Mouse (Mus musculus): ENCODE data around the gene Gosr2. TPM values are rescaled to one million over a fixed set of nuclear protein-coding genes. Genes with fewer than 3 reads are reported as not detected.

Gosr2 gene
- 96.5 and 103 TPM in 2 replicates for polyA plus RNA-seq (2015; fragmentation: Nextera tagmentation; extraction: Ambion mirVana)

- peak; percentile 97 for ATAC-seq (ENCODE audit: low FRiP score, low read depth)
- H3K4me1 ChIP-seq = peaks cover 17% of the 10 kb centered on the region
- peaks cover 4% of the 10 kb centered on the region; the same call in 1 of the 2 replicates for H3K36me3 ChIP-seq
- peak within 1 kb of the TSS; percentile 91 for H3K9ac ChIP-seq
- H3K9me3 ChIP-seq = no peaks in the 10 kb centered on the region
- H3K4me2 ChIP-seq (replicated peaks) = peak within 1 kb of the TSS; percentile 66
- H3K27me3 ChIP-seq = no peaks in the 10 kb centered on the region
- peak within 1 kb of the TSS; percentile 98 for H3K4me3 ChIP-seq
- WGBS = under 1% methylated on average over 57 of the region's 57 CpGs
- H3K27ac ChIP-seq = peak within 1 kb of the TSS; percentile 96
These were observed at the start of gene Gosr2 for GRCm38 (mm10) chr11:103697565-103698176. Gene Gosr2 (minus strand): TSS chr11:103697898.

DNA sequence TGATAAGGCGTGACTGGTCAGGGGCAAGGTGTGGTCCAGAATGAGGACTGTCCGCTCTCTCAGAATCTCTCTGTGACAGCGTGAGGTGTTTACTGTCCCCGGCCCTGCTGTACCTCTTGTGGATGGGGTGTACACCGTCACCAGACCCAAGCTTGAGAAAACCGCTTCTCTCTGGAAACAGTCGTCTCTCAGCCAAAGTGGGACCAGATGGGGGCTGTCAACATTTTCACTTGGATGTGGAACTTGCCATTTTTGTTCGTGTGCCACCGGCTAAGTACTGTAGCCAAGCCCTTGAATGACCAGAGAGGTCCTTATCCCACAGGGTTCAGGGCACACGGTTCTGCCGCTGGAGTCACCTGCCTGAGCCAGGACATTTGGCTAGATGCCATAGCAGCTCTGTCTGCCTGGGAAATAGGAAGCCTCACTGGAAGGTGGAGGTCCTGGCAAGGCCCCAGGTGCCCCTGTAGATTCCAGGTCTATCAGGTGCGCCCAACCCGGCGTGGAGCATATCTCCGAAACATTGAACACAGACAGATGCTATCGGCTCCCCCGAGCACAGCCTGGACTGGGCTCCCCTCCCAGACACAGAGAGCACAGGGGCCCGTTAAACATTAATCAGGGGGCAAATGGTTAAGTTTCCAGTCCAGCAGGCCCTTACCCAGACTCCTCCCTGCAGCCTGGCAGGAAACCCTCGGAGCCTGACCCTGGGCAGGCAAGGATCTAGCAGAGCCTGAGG, 37.5 kb upstream of the Gosr2 start:
- no peak for ATAC-seq (ENCODE audit: low FRiP score, low read depth)
- no peak overlapping the region for H3K27ac ChIP-seq
- 72% methylated on average over 19 of the region's 19 CpGs for WGBS

DNA sequence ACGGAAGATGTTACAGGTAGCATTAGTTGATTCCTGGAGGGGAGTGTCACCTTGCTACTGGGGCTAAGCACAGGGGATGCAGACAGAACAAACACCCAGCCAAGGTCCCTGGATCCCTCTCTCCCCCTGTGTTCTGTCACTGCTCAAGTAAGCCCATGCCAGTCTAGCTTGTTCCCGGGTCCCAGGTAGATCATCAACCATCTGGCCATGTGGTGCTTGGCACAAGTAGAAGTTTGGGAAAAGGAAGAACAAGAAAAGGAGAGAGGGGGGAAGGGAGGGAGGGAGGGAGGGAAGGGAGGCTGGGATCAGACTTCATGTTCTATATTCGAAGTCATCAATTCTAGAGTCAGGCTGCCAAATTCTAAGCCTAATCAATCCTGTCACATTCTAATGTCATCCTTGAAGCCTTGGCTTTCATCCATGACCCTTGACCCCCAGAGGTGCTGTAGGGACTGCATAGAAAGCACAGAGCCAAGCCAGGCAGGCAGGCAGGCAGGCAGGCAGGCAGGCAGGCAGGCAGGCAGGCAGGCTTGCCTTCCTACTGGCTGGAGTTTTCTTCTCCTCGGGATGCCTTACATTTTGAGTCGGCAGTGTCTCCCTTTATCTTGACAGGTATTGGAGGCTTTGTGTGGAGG, 36.8 kb upstream of the Gosr2 start:
- Histone ChIP-seq H3K4me3 (no peak overlapping the region), H3K4me2 (replicated peaks) (no peak overlapping the region), H3K4me1 (no peaks in the 10 kb centered on the region), H3K27ac (no peak overlapping the region), H3K27me3 (peaks cover 26% of the 10 kb centered on the region; the same call in 1 of the 2 replicates), H3K36me3 (no peaks in the 10 kb centered on the region), H3K9ac (no peak overlapping the region), H3K9me3 (no peaks in the 10 kb centered on the region)
- 59% methylated on average over 5 of the region's 5 CpGs for WGBS
- ATAC-seq (ENCODE audit: low FRiP score, low read depth) = no peak

More for the DNA sequence above, 37.5 kb upstream of the Gosr2 start:
- no peak overlapping the region for H3K9ac ChIP-seq
- peaks cover 20% of the 10 kb centered on the region; the same call in 1 of the 2 replicates for H3K27me3 ChIP-seq
- H3K4me1 ChIP-seq = no peaks in the 10 kb centered on the region
- H3K36me3 ChIP-seq = no peaks in the 10 kb centered on the region
- H3K9me3 ChIP-seq = no peaks in the 10 kb centered on the region
- no peak overlapping the region for H3K4me2 ChIP-seq (replicated peaks)
- no peak overlapping the region for H3K4me3 ChIP-seq

DNA sequence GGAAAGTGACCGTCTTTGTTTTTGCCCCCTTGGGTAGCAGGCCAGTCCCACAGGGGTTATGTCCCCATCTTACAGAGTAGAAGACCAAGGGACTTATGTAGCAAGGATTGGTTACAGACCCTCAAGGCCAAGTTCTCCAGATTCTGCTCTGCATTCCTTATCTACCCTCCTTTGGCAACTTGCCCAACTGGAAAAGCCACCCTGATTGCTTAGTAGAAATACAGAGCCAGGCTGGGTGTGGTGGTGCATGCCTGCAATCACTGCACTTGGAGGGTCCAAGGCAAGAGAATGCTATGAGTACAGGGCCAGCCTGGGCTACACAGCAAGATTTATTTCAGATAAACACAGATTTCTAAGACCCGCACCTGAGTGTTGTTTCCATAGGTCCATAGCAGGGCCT, 36.3 kb upstream of the Gosr2 start:
- no peak overlapping the region for H3K4me3 ChIP-seq
- H3K4me1 ChIP-seq = no peaks in the 10 kb centered on the region
- ATAC-seq (ENCODE audit: low FRiP score, low read depth) = no peak
- H3K27me3 ChIP-seq = peaks cover 24% of the 10 kb centered on the region; the same call in 1 of the 2 replicates
- WGBS = 81% methylated on average over 2 of the region's 2 CpGs
- no peak overlapping the region for H3K27ac ChIP-seq
- H3K4me2 ChIP-seq (replicated peaks) = no peak overlapping the region
- no peaks in the 10 kb centered on the region for H3K36me3 ChIP-seq
- H3K9ac ChIP-seq = no peak overlapping the region
- H3K9me3 ChIP-seq = no peaks in the 10 kb centered on the region

GRCm38 (mm10) chr11:103733069-103733468, 35.4 kb upstream of the Gosr2 start:
- Histone ChIP-seq H3K9ac (no peak overlapping the region), H3K4me3 (no peak overlapping the region), H3K27me3 (peaks cover 24% of the 10 kb centered on the region; the same call in 1 of the 2 replicates), H3K27ac (no peak overlapping the region), H3K4me2 (replicated peaks) (no peak overlapping the region), H3K36me3 (no peaks in the 10 kb centered on the region), H3K9me3 (no peaks in the 10 kb centered on the region), H3K4me1 (no peaks in the 10 kb centered on the region)
- ATAC-seq (ENCODE audit: low FRiP score, low read depth) = no peak
- 67% methylated on average over 4 of the region's 4 CpGs for WGBS

DNA sequence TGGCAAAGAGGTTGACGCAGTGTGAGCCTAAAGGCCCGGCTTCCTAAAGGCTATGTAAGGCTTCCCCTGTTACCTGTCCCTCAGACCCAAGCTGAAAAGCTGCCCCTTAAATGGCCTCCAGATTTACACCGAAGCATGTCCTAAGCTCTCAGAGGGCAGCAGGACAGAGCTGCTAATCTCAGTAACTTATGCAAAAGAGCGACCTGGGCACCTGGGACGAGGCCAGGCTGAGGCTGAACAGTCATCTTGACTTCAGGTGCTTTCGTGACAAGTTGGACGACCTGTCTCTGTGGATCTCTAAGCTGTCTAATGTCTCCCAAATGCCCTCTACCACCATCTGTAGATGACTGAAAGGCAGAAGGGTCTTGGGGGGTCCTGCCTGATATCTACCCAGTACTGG, 34.6 kb upstream of the Gosr2 start:
- no peak for ATAC-seq (ENCODE audit: low FRiP score, low read depth)
- H3K4me3 ChIP-seq = no peak overlapping the region
- no peaks in the 10 kb centered on the region for H3K36me3 ChIP-seq
- 81% methylated on average over 7 of the region's 7 CpGs for WGBS
- H3K9ac ChIP-seq = no peak overlapping the region
- no peak overlapping the region for H3K27ac ChIP-seq
- H3K27me3 ChIP-seq = peaks cover 24% of the 10 kb centered on the region; the same call in 1 of the 2 replicates
- no peaks in the 10 kb centered on the region for H3K4me1 ChIP-seq
- no peak overlapping the region for H3K4me2 ChIP-seq (replicated peaks)
- H3K9me3 ChIP-seq = no peaks in the 10 kb centered on the region

DNA sequence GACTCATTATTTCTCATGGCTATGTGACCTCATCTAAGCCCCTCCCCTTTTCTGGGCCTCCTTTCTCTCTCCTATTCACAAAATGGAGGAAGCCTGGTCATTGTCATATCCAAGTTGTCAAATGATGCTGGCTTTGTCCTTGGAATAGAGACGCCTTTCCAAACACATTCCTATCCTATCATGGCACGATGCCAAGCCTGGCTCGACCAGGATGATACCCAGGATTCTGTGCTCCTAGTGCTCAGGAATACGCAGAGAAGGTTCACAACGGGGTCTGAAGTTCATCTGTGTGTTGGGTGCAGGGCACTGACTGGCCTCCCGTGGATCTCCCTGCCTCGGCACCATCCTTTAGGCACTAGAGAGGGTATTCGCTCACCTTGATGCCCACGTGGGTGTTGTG, 33.9 kb upstream of the Gosr2 start:
- no peak for ATAC-seq (ENCODE audit: low FRiP score, low read depth)
- H3K9me3 ChIP-seq = no peaks in the 10 kb centered on the region
- H3K36me3 ChIP-seq = no peaks in the 10 kb centered on the region
- no peak overlapping the region for H3K4me3 ChIP-seq
- H3K4me1 ChIP-seq = no peaks in the 10 kb centered on the region
- no peak overlapping the region for H3K9ac ChIP-seq
- H3K27ac ChIP-seq = no peak overlapping the region
- peaks cover 24% of the 10 kb centered on the region; the same call in 1 of the 2 replicates for H3K27me3 ChIP-seq
- no peak overlapping the region for H3K4me2 ChIP-seq (replicated peaks)
- 84% methylated on average over 9 of the region's 9 CpGs for WGBS

GRCm38 (mm10) chr11:103729282-103729985, 31.7 kb upstream of the Gosr2 start:
- ATAC-seq (ENCODE audit: low FRiP score, low read depth) = no peak
- 69% methylated on average over 9 of the region's 9 CpGs for WGBS
- peaks cover 24% of the 10 kb centered on the region; the same call in 1 of the 2 replicates for H3K27me3 ChIP-seq
- no peak overlapping the region for H3K9ac ChIP-seq
- no peaks in the 10 kb centered on the region for H3K36me3 ChIP-seq
- no peak overlapping the region for H3K27ac ChIP-seq
- no peak overlapping the region for H3K4me3 ChIP-seq
- no peaks in the 10 kb centered on the region for H3K9me3 ChIP-seq
- H3K4me1 ChIP-seq = no peaks in the 10 kb centered on the region
- no peak overlapping the region for H3K4me2 ChIP-seq (replicated peaks)

- no peak overlapping the region for H3K27ac ChIP-seq
- no peaks in the 10 kb centered on the region for H3K9me3 ChIP-seq
- no peak overlapping the region for H3K9ac ChIP-seq
- H3K36me3 ChIP-seq = no peaks in the 10 kb centered on the region
- no peaks in the 10 kb centered on the region for H3K27me3 ChIP-seq
- H3K4me2 ChIP-seq (replicated peaks) = no peak overlapping the region
- WGBS = 69% methylated on average over 11 of the region's 11 CpGs
- H3K4me1 ChIP-seq = peaks cover 12% of the 10 kb centered on the region
- H3K4me3 ChIP-seq = no peak overlapping the region
- ATAC-seq (ENCODE audit: low FRiP score, low read depth) = no peak
These were observed 26.7 kb upstream of the Gosr2 start for GRCm38 (mm10) chr11:103724331-103724771.

DNA sequence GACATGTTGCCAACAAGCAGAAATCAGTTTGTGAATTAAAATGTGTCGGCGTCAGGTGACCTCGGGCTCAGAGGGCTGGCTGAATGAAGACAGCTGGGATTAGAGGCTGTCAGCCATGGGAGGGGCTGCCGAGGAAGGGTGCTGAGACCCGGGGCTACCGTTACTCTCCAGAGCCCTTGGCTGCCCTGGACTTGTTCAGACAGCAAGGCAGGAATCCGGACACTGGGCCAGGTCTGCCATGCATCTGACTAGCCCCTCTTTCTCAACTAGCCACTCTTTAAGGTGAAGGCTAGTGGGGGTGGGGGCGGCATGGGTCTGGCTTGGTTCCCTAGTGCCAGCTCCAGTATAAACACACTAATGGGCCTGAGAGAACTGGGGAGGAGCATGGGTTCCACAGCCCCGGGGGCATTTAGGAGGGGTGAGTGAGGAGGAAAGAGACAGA, 24.4 kb upstream of the Gosr2 start:
- H3K4me2 ChIP-seq (replicated peaks) = peak overlapping the region; percentile 54
- H3K27me3 ChIP-seq = no peaks in the 10 kb centered on the region
- no peaks in the 10 kb centered on the region for H3K9me3 ChIP-seq
- no peak overlapping the region; the same call in 1 of the 2 replicates for H3K27ac ChIP-seq
- H3K4me3 ChIP-seq = peak overlapping the region; percentile 17
- no peak overlapping the region for H3K9ac ChIP-seq
- WGBS = 22% methylated on average over 9 of the region's 9 CpGs
- peaks cover 12% of the 10 kb centered on the region for H3K4me1 ChIP-seq
- peak; percentile 48 for ATAC-seq (ENCODE audit: low FRiP score, low read depth)
- H3K36me3 ChIP-seq = no peaks in the 10 kb centered on the region

DNA sequence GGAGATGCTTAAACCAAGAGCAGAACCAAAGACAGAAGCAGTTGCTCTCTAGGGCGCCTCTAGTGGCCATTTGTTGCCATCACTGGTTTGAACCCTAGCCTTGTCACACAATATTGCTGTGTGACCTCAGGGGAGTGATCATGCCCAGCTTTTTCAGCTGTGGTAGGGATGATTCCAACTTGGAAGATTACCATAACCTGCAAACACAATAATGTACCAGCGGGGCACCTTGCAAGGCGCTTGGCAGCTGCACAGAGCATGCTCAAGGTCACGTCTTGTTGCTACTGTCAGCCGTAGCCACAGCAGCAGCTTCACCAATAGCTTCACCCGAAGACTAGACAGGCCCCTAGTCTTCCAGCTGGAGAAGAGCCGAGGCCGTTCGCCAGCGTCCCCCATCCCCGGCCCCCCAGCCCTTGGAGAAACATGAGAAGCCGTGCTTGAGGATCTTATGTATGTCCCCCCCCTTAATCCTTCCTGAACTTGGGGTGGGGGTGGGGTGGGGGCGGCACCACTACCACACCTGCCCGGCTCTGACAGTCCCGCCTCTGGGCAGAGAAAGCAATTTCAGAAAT, 23.9 kb upstream of the Gosr2 start:
- H3K4me3 ChIP-seq = peak overlapping the region; percentile 17
- no peak overlapping the region for H3K27ac ChIP-seq
- H3K27me3 ChIP-seq = no peaks in the 10 kb centered on the region
- H3K9ac ChIP-seq = no peak overlapping the region
- peaks cover 12% of the 10 kb centered on the region for H3K4me1 ChIP-seq
- 27% methylated on average over 15 of the region's 15 CpGs for WGBS
- peak; percentile 44 for ATAC-seq (ENCODE audit: low FRiP score, low read depth)
- H3K9me3 ChIP-seq = no peaks in the 10 kb centered on the region
- H3K4me2 ChIP-seq (replicated peaks) = peak overlapping the region; percentile 54
- no peaks in the 10 kb centered on the region for H3K36me3 ChIP-seq

Measured in limb, embryonic 13.5 days (tissue).